Mouse (Mus musculus) CH12.LX (cell line): Measurements from ENCODE around the gene Pgf. TPM values are rescaled to one million over a fixed set of nuclear protein-coding genes. Genes with fewer than 3 reads are reported as not detected.

Experiments used
- DNase-seq: peaks from one replicate; pipeline ENCODE4 v3.0.0-alpha.2; 2013; ENCODE audit errors: extremely low read depth
- H3K27ac ChIP-seq: 2 replicates; pipeline ENCODE4 v1.5.1; 2012; ENCODE audit warnings: low read depth, mild to moderate bottlenecking, control low read depth, moderate library complexity; ENCODE audit not compliant: insufficient read depth
- H3K27me3 ChIP-seq: replicated peaks from 2 replicates; pipeline ENCODE3; 2012; ENCODE audit warnings: inconsistent platforms
- H3K36me3 ChIP-seq, 2 experiments: replicated peaks in 1 of 2; 2 replicates each; pipeline versions ENCODE3 to v1.6.1; 2012; ENCODE audit warnings: inconsistent platforms in 1 of 2, low read length in 1 of 2, mild to moderate bottlenecking in 1 of 2, mixed read lengths in 1 of 2, moderate library complexity in 1 of 2; ENCODE audit not compliant: control insufficient read depth in 1 of 2, insufficient read depth in 1 of 2
- H3K4me1 ChIP-seq, 2 experiments: 2 replicates each; pipeline ENCODE4 v1.6.1; 2012; ENCODE audit warnings: inconsistent platforms in 1 of 2, moderate library complexity in 1 of 2; ENCODE audit not compliant: insufficient read depth in 2 of 2, control insufficient read depth in 1 of 2
- H3K4me2 ChIP-seq: 2 replicates; pipeline ENCODE4 v1.6.1; 2012; ENCODE audit warnings: low read depth, mild to moderate bottlenecking, control low read depth; ENCODE audit not compliant: poor library complexity, insufficient read depth, severe bottlenecking
- H3K4me3 ChIP-seq, 3 experiments: fragments of 150-350 bp in 1 of 3; sonication (generic) in 1 of 3; replicated peaks in 1 of 3; 2 replicates each; pipeline versions ENCODE3 to v1.5.1; 2011 to 2012; ENCODE audit warnings: low read depth in 2 of 3, low read length in 2 of 3, mild to moderate bottlenecking in 2 of 3, moderate library complexity in 2 of 3, control low read depth in 1 of 3, improper control_type of control experiment in 1 of 3, inconsistent platforms in 1 of 3, mixed read lengths in 1 of 3; ENCODE audit not compliant: poor library complexity in 1 of 3
- H3K79me2 ChIP-seq: replicated peaks from 2 replicates; pipeline ENCODE4 v1.6.1; 2012; ENCODE audit warnings: mild to moderate bottlenecking, moderate library complexity; ENCODE audit not compliant: control insufficient read depth, poor library complexity, insufficient read depth, severe bottlenecking; ENCODE audit errors: extremely low read depth
- H3K9ac ChIP-seq: 2 replicates; pipeline ENCODE4 v1.6.1; 2012; ENCODE audit warnings: low read depth, mild to moderate bottlenecking, control low read depth, moderate library complexity; ENCODE audit not compliant: insufficient read depth
- H3K9me3 ChIP-seq: replicated peaks from 2 replicates; pipeline ENCODE3; 2012; ENCODE audit warnings: low read length, inconsistent platforms, mixed read lengths
- CHD2 ChIP-seq: IDR thresholded peaks from 2 replicates; pipeline ENCODE4 v1.6.1; 2011; ENCODE audit warnings: low read length, improper control_type of control experiment
- ELF1 ChIP-seq: IDR thresholded peaks from 2 replicates; pipeline ENCODE4 v1.6.1; 2014; ENCODE audit warnings: low read depth, mild to moderate bottlenecking, inconsistent platforms, low read length, improper control_type of control experiment
- EP300 ChIP-seq: IDR thresholded peaks from 2 replicates; pipeline ENCODE4 v1.6.1; 2011; ENCODE audit warnings: low read length, improper control_type of control experiment
- HCFC1 ChIP-seq: IDR thresholded peaks from 2 replicates; pipeline ENCODE4 v1.6.1; 2012; ENCODE audit warnings: low read depth, mild to moderate bottlenecking, inconsistent platforms, low read length, improper control_type of control experiment
- JUND ChIP-seq: conservative IDR thresholded peaks from 2 replicates; pipeline ENCODE4 v1.6.1; 2011; ENCODE audit warnings: low read depth, low read length, improper control_type of control experiment
- KAT2A ChIP-seq: IDR thresholded peaks from 2 replicates; pipeline ENCODE4 v1.6.1; 2012; ENCODE audit warnings: low read length, improper control_type of control experiment, inconsistent platforms; ENCODE audit not compliant: insufficient replicate concordance
- MAFK ChIP-seq: IDR thresholded peaks from 2 replicates; pipeline ENCODE4 v1.6.1; 2011; ENCODE audit warnings: low read length, improper control_type of control experiment; ENCODE audit not compliant: insufficient replicate concordance
- MAX ChIP-seq: IDR thresholded peaks from 2 replicates; pipeline ENCODE4 v1.6.1; 2011; ENCODE audit warnings: low read length, improper control_type of control experiment
- MAZ ChIP-seq: IDR thresholded peaks from 2 replicates; pipeline ENCODE4 v1.6.1; 2012; ENCODE audit warnings: low read depth, mild to moderate bottlenecking, inconsistent platforms, low read length, improper control_type of control experiment, moderate library complexity
- MXI1 ChIP-seq: IDR thresholded peaks from 2 replicates; pipeline ENCODE4 v1.6.1; 2011; ENCODE audit warnings: mild to moderate bottlenecking, low read depth, low read length, improper control_type of control experiment
- NELFE ChIP-seq: IDR thresholded peaks from 2 replicates; pipeline ENCODE4 v1.6.1; 2011; ENCODE audit warnings: low read depth, low read length, improper control_type of control experiment
- NRF1 ChIP-seq: IDR thresholded peaks from 2 replicates; pipeline ENCODE4 v1.6.1; 2014; ENCODE audit warnings: low read depth, mild to moderate bottlenecking, inconsistent platforms, low read length, improper control_type of control experiment, moderate library complexity
- PAX5 ChIP-seq: IDR thresholded peaks from 2 replicates; pipeline ENCODE4 v1.6.1; 2012; ENCODE audit warnings: low read length, inconsistent platforms, mixed read lengths
- POLR2A ChIP-seq: IDR thresholded peaks from 2 replicates; pipeline ENCODE4 v1.6.1; 2011; ENCODE audit warnings: low read depth, mild to moderate bottlenecking, improper control_type of control experiment, low read length
- POLR2AphosphoS2 ChIP-seq: IDR thresholded peaks from 2 replicates; pipeline ENCODE4 v1.6.1; 2011; ENCODE audit warnings: low read depth, low read length, improper control_type of control experiment
- RAD21 ChIP-seq: IDR thresholded peaks from 2 replicates; pipeline ENCODE4 v1.6.1; 2011; ENCODE audit warnings: low read depth, mild to moderate bottlenecking, low read length, improper control_type of control experiment, moderate library complexity
- SIN3A ChIP-seq: IDR thresholded peaks from 2 replicates; pipeline ENCODE4 v1.6.1; 2012; ENCODE audit warnings: low read length, improper control_type of control experiment, inconsistent platforms
- SMC3 ChIP-seq: IDR thresholded peaks from 2 replicates; pipeline ENCODE4 v1.6.1; 2011; ENCODE audit warnings: low read depth, low read length, improper control_type of control experiment
- TCF12 ChIP-seq: IDR thresholded peaks from 2 replicates; pipeline ENCODE4 v1.6.1; 2014; ENCODE audit warnings: low read depth, mild to moderate bottlenecking, inconsistent platforms, low read length, improper control_type of control experiment
- UBTF ChIP-seq: IDR thresholded peaks from 2 replicates; pipeline ENCODE4 v1.6.1; 2012; ENCODE audit warnings: low read depth, mild to moderate bottlenecking, inconsistent platforms, low read length, improper control_type of control experiment, moderate library complexity
- USF1 ChIP-seq: IDR thresholded peaks from 2 replicates; pipeline ENCODE4 v1.6.1; 2014; ENCODE audit warnings: low read depth, mild to moderate bottlenecking, inconsistent platforms, low read length, improper control_type of control experiment
- USF2 ChIP-seq: conservative IDR thresholded peaks from 2 replicates; pipeline ENCODE4 v1.6.1; 2011; ENCODE audit warnings: low read depth, low read length, improper control_type of control experiment
- ZC3H11A ChIP-seq: IDR thresholded peaks from 2 replicates; pipeline ENCODE4 v1.6.1; 2012; ENCODE audit warnings: low read depth, mild to moderate bottlenecking, inconsistent platforms, low read length, improper control_type of control experiment
- ZKSCAN1 ChIP-seq: IDR thresholded peaks from 2 replicates; pipeline ENCODE4 v1.6.1; 2012; ENCODE audit warnings: low read depth, inconsistent platforms, low read length, improper control_type of control experiment, borderline replicate concordance
- ZMIZ1 ChIP-seq: IDR thresholded peaks from 2 replicates; pipeline ENCODE4 v1.6.1; 2012; ENCODE audit warnings: low read depth, mild to moderate bottlenecking, inconsistent platforms, low read length, improper control_type of control experiment
- dilution Hi-C: fragments of 300-500 bp; cut with MboI; formaldehyde crosslinking; loops from 2 replicates; pipeline ENCODE4 v1.14.3; 2020; ENCODE audit warnings: low sequenced_read_pairs; ENCODE audit not compliant: extremely low pct_unique_long_range_greater_than_20kb, extremely low pct_ligation_motif_present
- in situ Hi-C: fragments of 300-500 bp; cut with MboI; formaldehyde crosslinking; loops from 3 replicates; pipeline ENCODE4 v1.14.3; 2019; ENCODE audit warnings: low sequenced_read_pairs, low pct_ligation_motif_present, low pct_unique_long_range_greater_than_20kb, mixed read lengths
- polyA plus RNA-seq: library from polyadenylated mRNA; unstranded; fragments of >175 nt; gene quantifications from 2 replicates; pipeline ENCODE4 v1.2.1, GENCODE M21; 2012; ENCODE audit warnings: low read depth; ENCODE audit not compliant: insufficient read length
- total RNA-seq, 2 experiments: library from RNA; depleted of rRNA; stranded (reverse); fragments of 300-350 nt in 1 of 2; fragments of >200 nt in 1 of 2; gene quantifications; 2 replicates each; pipeline ENCODE4 v1.2.3; 2012 to 2014

Gene Pgf
- total and polyA plus RNA-seq, 3 experiments, result 0.34 to 0.73 (median 0.64) TPM

GRCm38 (mm10) chr12:85219236-85219904 is 41.8 kb upstream of the Pgf start, which contains the start of gene Eif2b2 (continued):
- TF ChIP-seq KAT2A (peak; percentile 79; the same call in 1 of the 2 replicates), ZC3H11A (no peak), ZMIZ1 (no peak), RAD21 (no peak), SMC3 (no peak), MXI1 (peak; percentile 95)

GRCm38 (mm10) chr12:85217733-85218310 is 40.2 kb upstream of the Pgf start:
- Histone ChIP-seq H3K27me3 (no peaks in the 10 kb centered on the region), H3K79me2 (peaks cover 13% of the 10 kb centered on the region), H3K9ac (no peak overlapping the region), H3K9me3 (no peaks in the 10 kb centered on the region), H3K4me1 (peaks cover 12 to 21% of the 10 kb centered on the region in 2 experiments), H3K4me2 (no peak overlapping the region), H3K27ac (no peak overlapping the region), H3K36me3 (peaks cover 13 to 21% of the 10 kb centered on the region in 2 experiments), H3K4me3 (no peak overlapping the region)
- dilution Hi-C loops, result no loop called here
- no peak for DNase-seq
- in situ Hi-C loops, result no loop called here
- TF ChIP-seq UBTF (no peak), CHD2 (no peak), HCFC1 (no peak), JUND (no peak), NELFE (no peak), MAZ (no peak), MXI1 (no peak), SIN3A (no peak), MAFK (no peak), USF2 (no peak), POLR2AphosphoS2 (no peak)

- Histone ChIP-seq H3K4me1 (peaks cover 5 to 6% of the 10 kb centered on the region in 2 experiments; a peak in 3 of 4 replicates), H3K4me2 (no peak overlapping the region), H3K4me3 (no peak overlapping the region), H3K9ac (no peak overlapping the region), H3K27ac (no peak overlapping the region), H3K79me2 (peaks cover 4% of the 10 kb centered on the region), H3K36me3 (no peaks in the 10 kb centered on the region), H3K9me3 (no peaks in the 10 kb centered on the region), H3K27me3 (peaks cover under 1% of the 10 kb centered on the region)
- no peak for DNase-seq
- TF ChIP-seq MAX (no peak), TCF12 (no peak), POLR2A (no peak), KAT2A (no peak), PAX5 (no peak), EP300 (no peak), USF1 (no peak), ZKSCAN1 (no peak), UBTF (no peak), NRF1 (no peak), ELF1 (no peak)
- in situ Hi-C loops (no loop called here), dilution Hi-C loops (no loop called here)
These were observed 37.4 kb upstream of the Pgf start for GRCm38 (mm10) chr12:85215031-85215430.
